Mouse (Mus musculus) layer of hippocampus, postnatal 10 days (tissue): Measurements from ENCODE around the gene Tm9sf1. TPM values are rescaled to one million over a fixed set of nuclear protein-coding genes. Genes with fewer than 3 reads are reported as not detected.

Source experiments
- DNase-seq, 2 experiments: peaks; one replicate each; pipeline ENCODE4 v3.0.0; 2021; ENCODE audit warnings: low spot score in 2 of 2
- total RNA-seq, 2 experiments: library from RNA; stranded (reverse); gene quantifications; 2 replicates each; pipeline ENCODE4 v1.2.3; 2021

Tm9sf1 gene
- total RNA-seq, 2 experiments from 2014 or later, result 42.0 to 55.9 TPM

GRCm38 (mm10) chr14:55591331-55591891 is 52.2 kb downstream of the Tm9sf1 start, which contains the start of gene Rnf31:
TSS of gene Rnf31 (plus strand) at chr14:55591708.
- DNase-seq, result peak; percentile 84 to 90

- DNase-seq, result peak; percentile 85 to 89
Observed at GRCm38 (mm10) chr14:55590748-55591330, 52.8 kb downstream of the Tm9sf1 start, which contains the start of gene Psme2. TSS of gene Psme2 (minus strand) at chr14:55591113.

GRCm38 (mm10) chr14:55589771-55590448 is 53.7 kb downstream of the Tm9sf1 start:
- DNase-seq, result no peak

- no peak for DNase-seq
Observed at GRCm38 (mm10) chr14:55589271-55589670, 54.3 kb downstream of the Tm9sf1 start.

GRCm38 (mm10) chr14:55586149-55586548 is 57.5 kb downstream of the Tm9sf1 start:
- DNase-seq, result no peak

Other genes with a start within 250 kb of the Tm9sf1 start
- 10 to 100 TPM; 16.5 to 17.7 TPM for gene Dhrs4, start 165.0 kb downstream of the Tm9sf1 start, total RNA-seq
- 100 to 1,000 TPM; 106 to 144 TPM for gene Carmil3, start 153.2 kb downstream of the Tm9sf1 start, total RNA-seq
- 100 to 1,000 TPM; 306 to 335 TPM for gene Cpne6, start 133.4 kb downstream of the Tm9sf1 start, total RNA-seq
- gene Nrl, start 118.8 kb downstream of the Tm9sf1 start, total RNA-seq, result under 1 TPM; 0.34 to 0.76 TPM
- gene Pck2, start 103.5 kb downstream of the Tm9sf1 start, total RNA-seq, result 10 to 100 TPM; 20.4 to 21.4 TPM
- 10 to 100 TPM; 61.3 to 66.7 TPM for gene Dcaf11, start 83.8 kb downstream of the Tm9sf1 start, total RNA-seq
- 1 to 10 TPM in 1 of 2 experiments, not detected in 1; 1.2 TPM for gene A730061H03Rik, start 83.4 kb downstream of the Tm9sf1 start, total RNA-seq
- not detected for gene Fitm1, start 68.2 kb downstream of the Tm9sf1 start, total RNA-seq
- 10 to 100 TPM; 87.3 to 91.8 TPM for gene Psme1, start 65.7 kb downstream of the Tm9sf1 start, total RNA-seq
- gene Emc9, start 58.5 kb downstream of the Tm9sf1 start, total RNA-seq, result 10 to 100 TPM; 50.2 to 54.6 TPM
- gene Psme2, start 52.7 kb downstream of the Tm9sf1 start, total RNA-seq, result 10 to 100 TPM; 54.0 to 62.7 TPM
- gene Rnf31, start 52.1 kb downstream of the Tm9sf1 start, total RNA-seq, result 10 to 100 TPM; 35.6 to 37.2 TPM
- 10 to 100 TPM; 11.1 to 13.0 TPM for gene Irf9, start 40.2 kb downstream of the Tm9sf1 start, total RNA-seq
- 1 to 10 TPM; 1.4 to 2.3 TPM for gene Rec8, start 25.8 kb downstream of the Tm9sf1 start, total RNA-seq
- gene Ipo4, start 7.8 kb downstream of the Tm9sf1 start, total RNA-seq, result 100 to 1,000 TPM; 131 to 145 TPM
- 1 to 10 TPM; 3.0 to 6.1 TPM for gene Gm49378, start 5.9 kb downstream of the Tm9sf1 start, total RNA-seq
- 1 to 10 TPM; 1.3 to 1.5 TPM for gene Tssk4, start 6.4 kb upstream of the Tm9sf1 start, total RNA-seq
- 10 to 100 TPM; 47.8 to 50.0 TPM for gene Mdp1, start 16.7 kb upstream of the Tm9sf1 start, total RNA-seq
- gene Gmpr2, start 28.1 kb upstream of the Tm9sf1 start, total RNA-seq, result 10 to 100 TPM; 29.1 TPM
- gene Nedd8, start 28.3 kb upstream of the Tm9sf1 start, total RNA-seq, result 100 to 1,000 TPM; 320 to 339 TPM
- gene Tinf2, start 38.0 kb upstream of the Tm9sf1 start, total RNA-seq, result 10 to 100 TPM; 18.4 to 23.9 TPM
- gene Tgm1, start 70.1 kb upstream of the Tm9sf1 start, total RNA-seq, result under 1 TPM; 0.16 to 0.18 TPM
- gene Rabggta, start 78.5 kb upstream of the Tm9sf1 start, total RNA-seq, result 10 to 100 TPM; 42.0 to 54.1 TPM
- 100 to 1,000 TPM; 103 to 110 TPM for gene Dhrs1, start 101.9 kb upstream of the Tm9sf1 start, total RNA-seq
- 10 to 100 TPM; 16.4 to 17.1 TPM for gene Nop9, start 101.9 kb upstream of the Tm9sf1 start, total RNA-seq
- under 1 TPM; 0.47 to 0.89 TPM for gene Cideb, start 114.7 kb upstream of the Tm9sf1 start, total RNA-seq
- gene Ltb4r2, start 117.6 kb upstream of the Tm9sf1 start, total RNA-seq, result under 1 TPM; 0.45 to 0.64 TPM
- under 1 TPM; 0.62 to 0.69 TPM for gene Ltb4r1, start 122.2 kb upstream of the Tm9sf1 start, total RNA-seq
- 1 to 10 TPM; 6.7 to 9.0 TPM for gene Adcy4, start 140.3 kb upstream of the Tm9sf1 start, total RNA-seq
- 1 to 10 TPM in 1 of 2 experiments, under 1 TPM in 1; 0.78 to 2.2 TPM for gene Ripk3, start 145.1 kb upstream of the Tm9sf1 start, total RNA-seq
- gene Nfatc4, start 179.3 kb upstream of the Tm9sf1 start, total RNA-seq, result 1 to 10 TPM; 3.9 to 5.8 TPM
- gene Nynrin, start 210.2 kb upstream of the Tm9sf1 start, total RNA-seq, result 10 to 100 TPM; 17.0 to 17.3 TPM
- 1 to 10 TPM in 1 of 2 experiments, under 1 TPM in 1; 0.62 to 1.0 TPM for gene Cbln3, start 240.6 kb upstream of the Tm9sf1 start, total RNA-seq
- 10 to 100 TPM; 11.8 to 13.4 TPM for gene Khnyn, start 241.1 kb upstream of the Tm9sf1 start, total RNA-seq